Mouse (Mus musculus) skeletal muscle tissue, adult 2 months (tissue): ENCODE data around the gene 1700122O11Rik.

Experiments used
- DNase-seq: peaks from one replicate; pipeline ENCODE4 v3.0.0-alpha.2; 2012; ENCODE audit warnings: low read depth, low spot score

Gene 1700122O11Rik

GRCm38 (mm10) chr17:48028250-48028649, 9.8 kb downstream of the 1700122O11Rik start:
- no peak for DNase-seq

DNA sequence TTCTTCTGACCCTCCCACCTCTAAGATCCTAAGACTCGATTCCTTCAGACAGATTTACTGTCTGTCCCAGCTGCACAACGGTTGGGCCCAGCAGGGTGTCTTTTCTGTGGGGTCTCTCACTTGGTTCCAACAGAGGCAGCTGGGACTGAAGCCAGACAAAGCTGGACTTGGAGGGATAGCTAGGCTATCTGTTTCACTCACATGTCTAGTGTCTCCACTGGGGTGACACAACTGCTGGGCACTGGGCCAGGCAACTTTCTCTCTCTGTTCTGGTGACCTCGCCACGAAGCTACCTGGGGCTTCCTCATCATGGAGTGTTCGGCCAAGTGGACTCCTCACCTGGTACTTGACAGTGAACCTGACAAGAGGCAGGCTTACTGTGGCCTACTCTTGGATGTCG, 10.4 kb downstream of the 1700122O11Rik start:
- DNase-seq: no peak

- no peak for DNase-seq
These were observed 11.1 kb downstream of the 1700122O11Rik start for GRCm38 (mm10) chr17:48027019-48027418.

DNA sequence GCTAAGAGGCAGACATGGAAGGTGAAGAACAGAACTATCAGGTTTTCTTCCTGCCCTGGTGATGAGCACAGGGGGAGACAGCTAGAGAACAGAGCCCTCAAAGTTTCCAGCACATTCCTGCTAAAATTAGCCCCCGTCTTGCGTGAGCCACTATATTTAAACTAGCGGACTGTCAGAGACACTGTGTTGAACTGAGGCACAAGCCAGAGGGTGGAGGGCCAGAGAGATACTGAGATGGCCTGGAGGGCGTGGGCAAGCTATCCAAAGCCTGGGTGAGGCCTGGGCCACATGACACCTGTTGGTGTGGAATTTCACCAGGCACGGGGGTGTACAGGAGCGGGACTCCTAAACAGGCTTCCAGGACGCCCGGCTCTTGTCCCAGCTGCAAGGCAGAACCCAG, 14.0 kb downstream of the 1700122O11Rik start:
- peak; percentile 89 for DNase-seq

DNA sequence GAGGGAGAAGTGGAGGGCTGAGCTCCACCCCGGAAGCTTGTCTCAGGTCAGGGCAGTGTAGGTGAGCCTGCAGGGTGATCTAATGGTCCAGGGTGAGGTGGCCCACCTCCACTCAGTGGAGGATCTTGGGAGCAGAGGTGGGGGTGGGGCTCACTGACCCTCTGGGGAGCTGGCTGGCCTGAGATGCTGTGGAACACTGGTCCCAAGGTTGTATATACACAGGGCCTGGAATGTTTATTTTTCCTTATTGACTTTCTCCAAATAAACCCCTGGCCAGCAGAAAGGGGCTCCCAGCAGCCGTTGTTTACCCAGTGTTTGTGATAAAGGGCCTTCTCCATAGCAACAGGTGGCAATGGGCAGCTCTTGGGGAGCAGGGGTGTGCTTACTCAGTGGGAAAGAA, 18.5 kb downstream of the 1700122O11Rik start:
- no peak for DNase-seq

GRCm38 (mm10) chr17:48016566-48016965, 21.5 kb downstream of the 1700122O11Rik start:
- DNase-seq: no peak

DNA sequence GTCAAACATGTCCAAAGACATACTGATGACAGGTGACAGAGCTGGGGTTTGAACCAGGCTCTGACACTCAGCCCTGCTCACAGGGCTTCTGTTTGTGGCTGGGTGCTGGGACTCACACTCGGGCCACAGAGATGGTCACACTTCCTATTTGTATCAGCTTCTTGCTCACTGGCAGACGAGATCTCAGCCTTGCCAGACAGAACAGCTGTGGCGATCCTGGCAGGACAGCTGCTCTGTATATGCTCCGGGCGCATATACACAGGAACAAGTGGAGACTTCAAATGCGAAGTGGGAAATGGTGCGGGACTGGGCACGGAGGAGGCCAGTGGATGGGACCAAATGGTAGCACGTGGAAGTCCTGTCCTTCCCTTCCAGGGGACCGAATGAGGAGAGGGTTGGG, 25.5 kb downstream of the 1700122O11Rik start:
- DNase-seq: no peak

DNA sequence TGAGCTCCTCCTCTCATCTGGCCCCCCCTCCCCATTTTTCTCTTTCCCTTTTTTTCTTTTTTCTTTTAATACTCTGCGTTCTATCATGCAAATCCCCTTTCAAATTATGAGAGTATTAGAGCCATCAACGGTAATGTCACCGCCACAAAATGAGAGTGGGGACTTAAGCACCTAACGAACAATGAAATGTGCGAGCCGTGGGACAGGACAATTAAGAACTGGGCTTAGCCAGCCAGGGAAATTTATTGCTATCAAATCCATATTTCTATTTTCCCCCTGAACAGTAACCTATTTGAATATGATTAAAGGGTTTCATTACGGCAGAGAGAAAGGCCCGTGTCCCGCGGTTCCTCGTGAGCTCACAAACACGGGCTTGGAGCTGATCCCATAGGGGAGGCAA, 27.0 kb downstream of the 1700122O11Rik start:
- DNase-seq: no peak

DNA sequence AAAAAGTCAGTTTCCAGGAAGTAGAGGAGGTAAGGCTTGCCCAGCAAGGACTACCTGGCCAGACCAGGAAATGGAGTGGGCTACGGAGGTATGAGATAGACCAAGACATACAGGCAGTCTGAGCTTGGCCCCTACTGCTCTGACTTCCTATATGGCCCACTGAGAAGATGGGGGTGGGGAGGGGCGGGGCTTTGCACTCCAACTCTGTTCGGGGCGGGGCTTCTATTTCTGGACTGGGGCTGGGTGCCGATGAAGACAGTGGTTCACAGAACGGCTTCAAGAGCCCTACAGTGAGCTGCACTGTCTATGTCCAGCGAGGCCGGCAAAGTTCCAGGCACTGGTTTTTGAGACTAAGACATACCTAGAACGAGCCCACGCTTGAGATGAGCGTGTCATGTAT, 27.8 kb downstream of the 1700122O11Rik start:
- DNase-seq: no peak

DNA sequence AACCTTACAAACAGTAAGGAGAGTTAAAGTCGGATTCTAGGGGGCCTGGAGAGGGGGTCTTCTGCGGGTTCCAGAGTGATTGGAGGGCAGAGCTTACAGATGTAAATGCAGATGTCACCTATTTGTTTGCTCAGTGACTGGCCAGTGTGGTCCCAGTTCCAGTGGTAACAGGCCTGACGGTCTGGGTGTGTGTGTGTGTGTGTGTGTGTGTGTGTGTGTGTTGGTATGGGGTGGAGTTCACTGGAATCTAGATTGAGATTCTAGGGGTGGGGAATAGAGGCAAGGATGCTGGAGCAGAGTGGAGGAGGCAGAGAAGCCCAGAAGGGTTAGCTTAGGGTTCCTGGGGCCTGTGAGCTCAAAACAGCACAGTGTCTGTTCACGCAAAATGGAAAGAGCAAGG, 32.3 kb downstream of the 1700122O11Rik start:
- no peak for DNase-seq

DNA sequence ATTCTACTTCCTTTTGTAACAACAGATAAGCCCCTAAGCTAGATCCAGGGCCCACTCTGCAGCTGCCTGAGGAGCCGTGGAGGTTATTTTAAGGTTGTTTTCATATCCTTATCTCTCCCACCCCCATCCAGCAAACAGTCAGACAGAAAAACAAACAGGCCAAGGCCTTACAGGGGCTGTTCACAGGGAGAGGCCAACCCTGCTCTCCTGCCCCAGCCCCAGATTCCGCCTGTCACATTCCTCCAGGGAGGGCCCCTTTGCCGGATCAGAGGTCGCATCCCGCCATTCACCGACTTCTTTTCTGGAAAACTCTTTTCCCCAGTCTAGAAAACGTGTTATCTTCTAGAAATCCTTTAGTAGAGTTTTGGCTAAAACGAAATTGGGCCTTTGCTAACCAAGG, 33.0 kb downstream of the 1700122O11Rik start:
- DNase-seq: no peak

GRCm38 (mm10) chr17:48004619-48005018, 33.5 kb downstream of the 1700122O11Rik start:
- no peak for DNase-seq

DNA sequence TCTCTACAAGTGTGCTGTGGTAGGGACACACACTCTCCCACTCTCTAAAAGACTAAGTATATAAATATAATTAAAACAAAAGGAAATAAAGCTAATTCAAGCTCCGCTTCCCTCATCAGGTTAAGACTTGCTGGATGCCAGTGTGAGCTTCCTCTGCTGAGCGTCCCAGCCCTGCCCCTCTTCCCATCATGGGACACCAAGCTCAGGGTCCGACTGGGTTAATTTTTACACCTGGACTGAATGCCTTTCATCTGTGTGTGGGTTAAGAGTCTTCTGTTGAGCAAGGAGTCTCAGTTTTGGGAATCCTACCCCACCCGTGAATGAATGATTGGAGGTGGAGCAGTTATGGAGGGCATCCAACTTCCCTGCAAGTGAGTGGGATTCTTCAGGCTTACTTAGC, 35.6 kb downstream of the 1700122O11Rik start:
- DNase-seq: no peak

DNA sequence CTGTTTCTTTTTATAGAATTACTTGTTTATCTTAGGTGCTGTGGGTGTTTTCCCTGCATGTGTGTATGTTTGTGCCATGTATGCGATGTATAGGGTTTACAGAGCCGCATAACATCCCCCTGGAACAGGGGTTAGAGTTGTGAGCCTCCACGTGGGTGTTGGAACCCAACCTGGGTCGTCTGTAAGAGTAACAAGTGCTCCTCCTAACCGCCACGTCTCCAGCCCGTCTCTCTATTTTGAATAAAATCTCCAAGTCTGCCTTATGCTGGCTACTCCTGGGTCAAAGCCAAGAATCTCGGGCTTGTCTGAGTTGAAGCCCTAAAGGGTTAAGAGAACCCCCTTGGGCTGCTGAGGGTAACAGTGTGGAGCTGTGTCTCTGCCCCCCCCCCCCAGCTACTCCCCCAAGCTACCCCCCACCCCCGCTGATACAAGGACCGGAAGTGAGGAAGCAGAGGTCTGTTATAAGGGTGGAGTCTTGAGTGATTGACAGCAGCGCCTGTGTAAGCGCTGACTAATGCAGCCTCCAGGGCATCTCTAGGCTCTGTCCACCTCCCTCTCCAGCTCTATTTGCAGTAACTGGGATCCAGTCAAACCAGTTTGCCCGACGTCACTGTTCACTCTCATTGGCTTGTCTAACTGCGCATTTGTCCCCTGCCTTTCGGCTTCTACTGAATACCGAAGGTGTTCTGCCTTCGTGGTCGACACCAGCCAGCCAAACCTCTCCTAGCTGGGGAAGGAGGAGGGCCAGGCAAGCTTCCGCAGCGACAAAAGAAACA, 36.3 kb downstream of the 1700122O11Rik start:
- DNase-seq: peak; percentile 96

GRCm38 (mm10) chr17:48001157-48001556, 36.9 kb downstream of the 1700122O11Rik start:
- DNase-seq: no peak

GRCm38 (mm10) chr17:47999812-48000211, 38.3 kb downstream of the 1700122O11Rik start:
- DNase-seq: no peak

GRCm38 (mm10) chr17:47999403-47999802, 38.7 kb downstream of the 1700122O11Rik start:
- DNase-seq: no peak

DNA sequence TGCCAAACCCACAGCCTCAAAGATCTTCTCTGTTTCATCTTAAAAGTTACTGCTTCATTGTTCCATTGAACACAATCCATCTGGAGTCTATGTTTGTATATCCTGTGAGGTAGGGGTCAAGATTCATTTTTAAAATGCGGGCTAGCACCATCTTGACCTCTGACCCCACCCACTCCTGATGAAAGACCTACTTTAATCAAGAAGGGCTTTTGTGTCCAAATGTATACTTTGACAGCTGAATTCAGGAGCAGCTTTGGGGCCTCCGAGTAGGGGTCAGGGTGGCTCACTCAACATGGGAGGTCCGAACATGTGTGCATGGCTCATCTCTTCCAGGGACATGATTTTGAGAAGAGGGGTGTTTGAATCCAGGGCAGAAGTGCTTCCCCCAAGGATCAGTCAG, 40.3 kb downstream of the 1700122O11Rik start:
- DNase-seq: no peak

DNA sequence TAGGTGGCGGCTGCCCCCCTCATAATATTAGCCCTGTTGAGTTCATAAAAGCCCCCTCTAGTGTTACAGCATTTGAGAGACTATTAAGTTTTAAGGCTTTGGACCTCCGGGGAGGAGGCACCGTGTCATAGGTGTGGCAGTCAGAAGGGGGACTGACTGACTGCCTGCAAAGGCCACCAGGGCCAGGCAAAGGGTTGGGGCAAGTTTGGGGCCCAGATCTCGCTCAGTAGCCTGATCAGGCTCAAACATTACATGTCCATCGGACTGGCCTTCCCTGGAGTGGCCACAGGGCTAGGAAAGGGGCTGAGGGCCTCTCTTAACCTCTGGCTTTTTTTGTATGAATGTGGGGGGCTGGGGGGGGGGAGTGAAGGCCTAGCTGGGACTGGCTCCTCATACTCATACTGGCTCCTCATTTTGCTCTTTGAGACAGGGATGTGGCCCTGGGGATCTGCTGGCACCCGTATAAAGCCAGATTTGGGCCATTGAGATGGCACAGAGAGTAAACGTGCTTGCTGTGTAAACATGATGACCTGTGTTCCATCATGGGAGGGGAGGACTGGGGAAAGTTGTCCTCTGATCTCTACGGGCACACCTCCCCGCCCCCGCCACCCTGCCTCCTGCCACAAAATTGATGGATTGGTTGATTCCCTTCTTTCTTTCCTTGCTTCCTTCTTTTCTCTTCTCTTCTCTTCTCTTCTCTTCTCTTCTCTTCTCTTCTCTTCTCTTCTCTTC, 47.5 kb downstream of the 1700122O11Rik start:
- no peak for DNase-seq

DNA sequence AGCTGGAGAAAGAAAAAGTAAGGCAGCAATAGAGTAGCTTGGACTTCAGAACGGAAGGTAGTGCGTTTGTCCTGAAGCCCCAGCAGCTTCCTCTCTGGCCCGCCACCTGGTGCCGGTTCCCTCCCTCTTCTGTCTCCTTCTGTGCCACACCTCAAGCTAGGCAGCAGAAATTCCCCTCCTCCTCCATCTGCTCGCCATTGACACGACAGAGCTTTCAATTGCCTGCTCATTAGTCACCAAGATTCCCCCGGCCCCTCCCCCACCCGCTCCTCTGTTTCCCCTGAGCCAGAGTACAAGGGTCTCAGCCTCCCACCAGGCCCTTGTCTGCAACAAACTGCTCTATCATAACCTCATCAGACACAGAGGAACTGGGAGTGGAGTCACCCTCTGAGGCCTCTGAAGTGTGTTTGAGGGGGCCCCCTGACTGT, 48.1 kb downstream of the 1700122O11Rik start:
- DNase-seq: no peak

- DNase-seq: peak; percentile 32
These were observed 49.3 kb downstream of the 1700122O11Rik start for GRCm38 (mm10) chr17:47988811-47989210.

- DNase-seq: no peak
These were observed 50.0 kb downstream of the 1700122O11Rik start for GRCm38 (mm10) chr17:47988074-47988473.
